8 mouse cellular contexts compared by ENCODE assay signal in genomic region chr15:10486365-10486839, GRCm38 (mm10). TPM values are rescaled to one million over a fixed set of nuclear protein-coding genes. Genes with fewer than 3 reads are reported as not detected.
DNase-seq lines count a peak whose midpoint lies in the region; ATAC-seq and TF ChIP-seq lines count a peak whose summit lies in the region.

No protein-coding gene starts in this region.

- peak overlapping the region; percentile 85 for H3K9ac ChIP-seq in heart, postnatal 0 days (replicated peaks; ENCODE audit: low read depth, low read length)
- H3K9ac ChIP-seq in hindbrain, embryonic 13.5 days: peak overlapping the region; percentile 85
- peak overlapping the region; percentile 83 for H3K9ac ChIP-seq in midbrain, embryonic 11.5 days (ENCODE audit: low read length)

- no peaks in the 10 kb centered on the region for H3K27me3 ChIP-seq in heart, postnatal 0 days (ENCODE audit: control insufficient read depth, insufficient read depth, low read length)
- no peaks in the 10 kb centered on the region for H3K27me3 ChIP-seq in Patski
- H3K27me3 ChIP-seq in hindbrain, embryonic 13.5 days: no peaks in the 10 kb centered on the region
- H3K27me3 ChIP-seq in midbrain, embryonic 11.5 days (ENCODE audit: control insufficient read depth, insufficient read depth, low read length): no peaks in the 10 kb centered on the region

- CTCF ChIA-PET in Patski (lab: Charles Lee): interaction anchor here (0.9 kb wide), 1 partner anchor 412 kb away, joined by 3 read pairs; no protein-coding TSS in a partner anchor

- peak overlapping the region; percentile 83 for H3K4me2 ChIP-seq in heart, postnatal 0 days (ENCODE audit: low read depth, low read length)
- peak overlapping the region; percentile 73 for H3K4me2 ChIP-seq in hindbrain, embryonic 13.5 days
- H3K4me2 ChIP-seq in midbrain, embryonic 11.5 days: peak overlapping the region; percentile 60

- H3K4me3 ChIP-seq in heart, postnatal 0 days (ENCODE audit: low read depth, low read length): peak overlapping the region; percentile 98
- H3K4me3 ChIP-seq in hindbrain, embryonic 13.5 days: peak overlapping the region; percentile 80
- H3K4me3 ChIP-seq in midbrain, embryonic 11.5 days (ENCODE audit: low read depth, low read length): peak overlapping the region; percentile 90

- TF ChIP-seq CTCF in heart, postnatal 0 days (IDR thresholded peaks at IDR 0.05; ENCODE audit: low read depth): no peak
- TF ChIP-seq CTCF in Patski (IDR thresholded peaks at IDR 0.05): no peak

- TF ChIP-seq EP300 in heart, postnatal 0 days (IDR thresholded peaks at IDR 0.05; ENCODE audit: low read depth): no peak

- H3K9me3 ChIP-seq in heart, postnatal 0 days (replicated peaks; ENCODE audit: control insufficient read depth, low read length): no peaks in the 10 kb centered on the region
- H3K9me3 ChIP-seq in hindbrain, embryonic 13.5 days: no peaks in the 10 kb centered on the region
- H3K9me3 ChIP-seq in midbrain, embryonic 11.5 days (ENCODE audit: control insufficient read depth, low read length): no peaks in the 10 kb centered on the region

- no peak for ATAC-seq in heart, postnatal 0 days (ENCODE audit: insufficient read depth, low read depth)
- peak; percentile 32 for ATAC-seq in Patski
- peak; percentile 79 for ATAC-seq in hindbrain, embryonic 13.5 days (ENCODE audit: low FRiP score)
- ATAC-seq in midbrain, embryonic 11.5 days (ENCODE audit: low FRiP score): peak; percentile 61

- 1% methylated on average over 18 of the region's 18 CpGs for WGBS in heart, postnatal 0 days
- WGBS in hindbrain, embryonic 13.5 days: 2% methylated on average over 18 of the region's 18 CpGs
- 1% methylated on average over 18 of the region's 18 CpGs for WGBS in midbrain, embryonic 11.5 days

- POLR2A ChIA-PET in Patski (lab: Charles Lee): no interaction called here

- in situ Hi-C loops in Patski (cut with MboI; ENCODE audit: low pct_unique_long_range_greater_than_20kb): loop anchor here (5.0 to 10.0 kb wide), 2 partner anchors 231 to 908 kb away; partner anchors contain the start of gene Tars

- H3K36me3 ChIP-seq in heart, postnatal 0 days (replicated peaks; ENCODE audit: control insufficient read depth, insufficient read depth, low read length): peaks cover 32% of the 10 kb centered on the region
- H3K36me3 ChIP-seq in hindbrain, embryonic 13.5 days: peaks cover 24% of the 10 kb centered on the region
- H3K36me3 ChIP-seq in midbrain, embryonic 11.5 days (ENCODE audit: control insufficient read depth, insufficient read depth, low read length): peaks cover 2% of the 10 kb centered on the region; the same call in 1 of the 2 replicates

- H3K27ac ChIP-seq in heart, postnatal 0 days (ENCODE audit: low read depth): peak overlapping the region; percentile 47
- H3K27ac ChIP-seq in hindbrain, embryonic 13.5 days: peak overlapping the region; percentile 80
- H3K27ac ChIP-seq in midbrain, embryonic 11.5 days (ENCODE audit: low read depth, low read length): peak overlapping the region; percentile 54; the same call in 1 of the 2 replicates

- peaks cover 17% of the 10 kb centered on the region for H3K4me1 ChIP-seq in heart, postnatal 0 days (ENCODE audit: control insufficient read depth, insufficient read depth)
- peaks cover 19% of the 10 kb centered on the region for H3K4me1 ChIP-seq in hindbrain, embryonic 13.5 days (replicated peaks)
- peaks cover 14% of the 10 kb centered on the region for H3K4me1 ChIP-seq in midbrain, embryonic 11.5 days (ENCODE audit: control insufficient read depth, insufficient read depth, low read length)

- no peak for DNase-seq in heart, postnatal 0 days (ENCODE audit: low spot score)
- no peak for DNase-seq in heart, adult 8-10 months (ENCODE audit: low spot score)
- DNase-seq in Patski (ENCODE audit: low read depth, low spot score): no peak
- no peak for DNase-seq in midbrain, embryonic 11.5 days (ENCODE audit: low spot score, missing footprints)
- DNase-seq in ovary, postnatal 36 days (ENCODE audit: low spot score): no peak
- DNase-seq in right cerebral cortex, postnatal 36 days (ENCODE audit: low spot score in 2 of 2): no peak
- DNase-seq in cerebellum, postnatal 25 days: no peak

RNA-seq across cellular contexts. Expression of gene Rad1, which starts 0.6 kb away (rescaled TPM):
- 6.0 and 10.9 TPM in 2 replicates for total RNA-seq in heart, postnatal 0 days (2014; rRNA removed; ENCODE audit: low replicate concordance)
- 13.3 and 13.8 TPM in 2 replicates for polyA plus RNA-seq in heart, postnatal 0 days (2015; fragmentation: Nextera tagmentation; extraction: Ambion mirVana)
- total RNA-seq in heart, adult 8-10 months (2022): 10 to 100 TPM in 1 of 4 experiments, 1 to 10 TPM in 3; 7.7 to 10.3 (median 8.3) TPM
- 19.0 TPM for polyA plus RNA-seq in Patski (2021)
- 26.0 and 29.4 TPM in 2 replicates for polyA plus RNA-seq in hindbrain, embryonic 13.5 days (2015; fragmentation: Nextera tagmentation; extraction: Ambion mirVana)
- 27.7 and 33.2 TPM in 2 replicates for polyA plus RNA-seq in midbrain, embryonic 11.5 days (2014; fragmentation: Nextera tagmentation; extraction: Ambion mirVana)

RNA-seq across cellular contexts. Expression of gene Brix1, which starts 0.7 kb away (rescaled TPM):
- 5.6 and 7.5 TPM in 2 replicates for total RNA-seq in heart, postnatal 0 days (2014; rRNA removed; ENCODE audit: low replicate concordance)
- polyA plus RNA-seq in heart, postnatal 0 days (2015; fragmentation: Nextera tagmentation; extraction: Ambion mirVana): 53.5 and 56.8 TPM in 2 replicates
- total RNA-seq in heart, adult 8-10 months (2022): 10 to 100 TPM; 16.9 to 20.8 (median 19.0) TPM
- polyA plus RNA-seq in Patski (2021): 41.2 TPM
- polyA plus RNA-seq in hindbrain, embryonic 13.5 days (2015; fragmentation: Nextera tagmentation; extraction: Ambion mirVana): 64.9 and 70.0 TPM in 2 replicates
- 134 and 162 TPM in 2 replicates for polyA plus RNA-seq in midbrain, embryonic 11.5 days (2014; fragmentation: Nextera tagmentation; extraction: Ambion mirVana)

RNA-seq across cellular contexts. Expression of gene Dnajc21, which starts 16.1 kb away (rescaled TPM):
- total RNA-seq in heart, postnatal 0 days (2014; rRNA removed; ENCODE audit: low replicate concordance): 2.3 and 9.2 TPM in 2 replicates
- 7.7 and 9.0 TPM in 2 replicates for polyA plus RNA-seq in heart, postnatal 0 days (2015; fragmentation: Nextera tagmentation; extraction: Ambion mirVana)
- total RNA-seq in heart, adult 8-10 months (2022): 10 to 100 TPM; 32.7 to 37.0 (median 35.8) TPM
- polyA plus RNA-seq in Patski (2021): 34.2 TPM
- polyA plus RNA-seq in hindbrain, embryonic 13.5 days (2015; fragmentation: Nextera tagmentation; extraction: Ambion mirVana): 7.8 and 9.0 TPM in 2 replicates
- polyA plus RNA-seq in midbrain, embryonic 11.5 days (2014; fragmentation: Nextera tagmentation; extraction: Ambion mirVana): 20.0 and 21.0 TPM in 2 replicates
